Mouse (Mus musculus): ENCODE measurements around the gene Rimklb.

DNA sequence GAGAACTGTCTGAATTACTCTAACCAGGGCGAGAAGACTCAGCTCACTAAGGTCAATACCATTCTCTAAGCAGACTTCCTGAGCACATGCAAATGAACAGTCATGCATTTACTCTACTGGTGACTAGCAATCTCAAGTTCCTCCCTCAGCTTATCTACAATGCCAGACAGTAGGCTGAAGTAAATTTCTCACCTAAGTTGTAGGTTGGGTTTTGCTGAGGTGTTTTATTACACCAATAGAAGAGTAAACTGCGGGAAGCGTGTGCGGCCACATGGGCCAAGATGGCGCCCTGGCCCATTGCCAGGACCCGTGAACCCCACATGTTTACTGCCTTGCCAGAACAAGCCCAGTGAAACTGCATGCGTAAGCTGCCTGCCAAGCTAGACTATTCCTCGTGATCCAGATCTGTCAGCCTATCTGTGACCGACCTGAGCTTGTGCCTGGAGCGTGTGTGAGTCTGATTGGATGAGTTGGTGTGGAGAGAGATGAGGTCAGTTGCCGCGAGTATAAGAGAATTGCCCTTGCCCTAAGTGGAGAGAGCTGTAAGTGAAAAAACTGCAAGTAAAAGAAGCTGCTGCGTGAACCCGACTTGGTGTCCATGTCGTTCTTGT is 29.4 kb downstream of the Rimklb start:
- no peak for TF ChIP-seq CTCF (IDR thresholded peaks at IDR 0.05; ENCODE audit: insufficient read depth, low read length)
- TF ChIP-seq POLR2A (IDR thresholded peaks at IDR 0.05; ENCODE audit: borderline replicate concordance, extremely low read depth, low read depth, low read length) = no peak
